Mouse (Mus musculus) layer of hippocampus, postnatal 14 days (tissue): Measurements from ENCODE around the gene Zfp106. TPM values are rescaled to one million over a fixed set of nuclear protein-coding genes. Genes with fewer than 3 reads are reported as not detected.

Source experiments
- DNase-seq, 2 experiments: peaks; one replicate each; pipeline ENCODE4 v3.0.0; 2021 to 2022; ENCODE audit warnings: low spot score in 2 of 2, mixed read lengths in 1 of 2
- total RNA-seq, 2 experiments: library from RNA; stranded (reverse); gene quantifications; 2 replicates each; pipeline ENCODE4 v1.2.3; 2021

Zfp106 gene
- total RNA-seq, 2 experiments from 2014 or later, result 104 to 113 TPM

DNA sequence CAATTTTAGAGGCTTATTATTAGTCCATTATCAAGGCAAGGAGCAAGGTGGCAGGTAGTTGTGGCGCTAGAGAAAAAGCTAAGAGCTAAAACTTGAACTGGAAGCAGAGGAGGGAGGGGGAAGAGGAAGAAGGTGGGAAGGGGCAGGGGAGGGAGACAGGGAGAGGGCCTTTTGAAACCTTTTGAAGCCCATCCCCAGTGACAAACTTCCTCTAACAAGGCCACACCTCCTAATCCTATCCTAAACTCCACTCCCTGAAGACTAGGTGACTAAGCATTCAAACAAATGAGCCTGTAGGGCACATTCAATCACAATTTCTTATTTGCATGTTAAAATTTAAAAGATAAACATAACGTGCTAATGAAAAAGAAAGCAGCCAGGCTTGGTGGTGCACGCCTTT lies 4.8 kb downstream of the Zfp106 start:
- no peak for DNase-seq

DNA sequence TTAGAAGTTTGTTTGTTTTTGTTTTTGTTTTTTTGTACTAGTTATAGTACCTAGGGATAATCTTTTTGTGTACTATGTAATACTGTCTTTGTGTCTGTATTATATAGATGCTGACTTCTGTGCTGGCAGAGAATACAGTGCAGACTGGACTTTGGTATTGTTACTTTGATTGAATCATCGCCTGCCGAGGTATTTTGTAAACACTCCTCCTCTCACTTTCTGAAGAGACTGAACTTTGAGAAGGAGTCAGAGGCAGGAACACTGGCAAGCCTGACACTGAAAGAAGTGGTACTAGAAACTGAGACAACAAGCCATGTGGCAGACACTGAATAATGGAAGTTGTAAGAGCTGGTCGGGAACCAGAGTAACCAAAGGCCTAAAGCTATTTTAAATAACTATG lies 6.8 kb downstream of the Zfp106 start:
- DNase-seq, result no peak

DNA sequence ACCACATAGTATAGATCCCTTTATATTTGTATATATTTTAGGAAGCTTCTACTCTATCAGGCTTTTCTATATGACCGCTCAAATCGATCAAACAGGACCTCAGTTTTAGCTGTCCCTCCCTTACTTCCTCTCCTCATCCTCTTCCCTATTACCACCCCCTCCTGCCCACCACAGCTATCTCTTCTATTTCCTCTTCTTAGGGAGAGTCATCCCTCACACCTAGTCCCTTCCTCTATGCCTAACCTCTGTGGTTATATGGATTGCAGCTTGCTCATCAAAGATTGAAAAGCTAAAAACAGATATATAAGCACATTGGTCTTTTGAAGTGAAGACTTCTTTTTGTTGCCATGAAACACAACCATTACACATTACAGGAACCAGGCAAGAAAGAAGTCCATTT lies 18.9 kb downstream of the Zfp106 start:
- no peak for DNase-seq

DNA sequence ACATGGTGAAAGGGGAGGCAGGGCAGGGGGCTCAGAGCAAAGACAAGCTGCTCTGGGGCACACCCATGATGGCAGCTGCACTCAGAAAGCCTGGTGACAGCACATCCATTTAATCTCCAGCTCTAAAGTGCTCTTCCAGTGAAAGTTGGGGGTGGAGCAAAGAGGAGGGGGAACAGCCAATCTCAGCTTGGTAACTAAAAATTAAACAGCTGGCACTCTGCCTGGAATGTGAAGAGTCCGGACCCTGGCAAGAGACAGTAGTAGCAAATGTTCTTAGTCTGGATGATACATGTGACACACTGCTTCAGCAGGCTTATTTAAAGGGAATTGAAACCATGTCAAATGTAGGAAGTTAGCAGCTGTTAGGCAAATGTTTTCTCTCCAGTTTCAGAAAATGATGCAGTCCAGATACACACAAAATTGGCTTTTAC lies 23.9 kb downstream of the Zfp106 start:
- DNase-seq, result peak; percentile 62 to 94

DNA sequence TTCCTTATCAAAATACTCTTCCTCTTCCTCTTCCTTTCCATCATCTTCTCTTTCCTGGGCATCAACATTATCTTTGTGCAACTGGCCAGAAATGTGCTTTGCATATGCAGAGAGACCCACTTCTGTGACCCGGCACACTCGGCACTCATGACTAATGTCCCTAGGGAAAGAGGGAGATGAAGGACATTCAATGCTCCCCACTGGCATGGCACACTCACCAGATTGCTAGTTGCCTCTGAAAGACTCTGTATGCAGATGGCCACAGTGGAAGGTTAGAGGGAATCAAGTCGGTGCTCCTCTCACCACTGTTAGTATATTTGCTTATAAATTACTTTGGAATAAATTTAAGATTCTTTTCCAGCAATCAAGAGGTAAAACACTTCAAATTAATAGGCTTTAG lies 24.3 kb downstream of the Zfp106 start:
- DNase-seq, result no peak

DNA sequence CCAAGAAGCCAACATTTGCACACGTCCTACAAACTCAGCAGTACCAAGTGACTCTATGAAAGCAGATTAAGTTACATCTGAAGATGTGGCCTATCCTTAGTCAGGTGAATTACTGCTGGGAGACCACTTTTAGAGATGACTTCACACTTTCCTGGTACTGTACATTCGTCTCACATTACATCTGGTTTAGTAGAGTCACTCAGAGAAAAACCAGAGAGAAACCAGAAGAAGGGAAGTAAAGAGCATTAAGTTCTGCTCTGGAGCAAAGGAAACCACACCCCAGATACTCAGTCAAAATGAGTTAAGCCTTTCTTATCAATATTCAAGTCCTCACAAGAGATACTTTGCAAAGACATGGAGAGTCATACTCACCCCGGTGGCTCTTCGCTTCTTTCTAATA lies 32.4 kb downstream of the Zfp106 start:
- DNase-seq, result no peak

DNA sequence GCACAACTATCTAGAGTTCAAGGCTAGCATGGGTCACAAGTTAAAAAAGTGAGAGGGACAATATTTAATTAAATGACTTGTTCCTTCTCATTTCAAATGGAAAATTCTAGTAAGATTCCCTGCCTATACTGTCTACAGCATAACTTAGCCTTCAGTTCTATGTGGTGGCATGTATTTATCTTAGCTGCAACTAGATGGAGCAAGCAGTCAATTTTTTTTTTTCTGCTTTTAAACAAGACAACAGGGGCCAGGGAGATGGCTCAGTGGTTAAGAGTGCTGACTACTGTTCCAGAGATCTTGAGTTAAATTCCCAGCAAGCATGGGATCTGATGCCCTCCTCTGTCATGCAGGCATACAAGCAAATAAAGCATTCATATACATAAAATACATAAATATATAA lies 34.1 kb downstream of the Zfp106 start:
- DNase-seq, result no peak

DNA sequence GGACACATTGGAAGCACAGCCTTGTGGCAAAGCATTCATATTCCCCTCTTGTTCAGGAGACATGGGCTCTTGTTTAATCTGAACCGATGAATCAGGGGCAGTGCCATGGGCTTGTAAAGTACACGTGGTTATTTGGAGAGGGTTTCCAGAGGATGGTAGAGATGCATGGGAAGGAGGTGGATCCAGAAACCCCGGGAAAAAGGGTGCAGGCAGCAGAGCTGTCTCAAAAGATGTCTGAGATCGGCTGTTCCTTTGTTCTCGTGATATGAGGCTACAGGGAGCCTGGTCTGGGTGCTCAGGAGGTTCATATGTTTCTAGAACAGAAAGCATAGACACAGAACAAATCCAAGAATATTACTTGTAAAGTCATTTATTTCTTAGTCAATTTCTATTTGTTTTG lies 36.9 kb downstream of the Zfp106 start:
- no peak for DNase-seq

DNA sequence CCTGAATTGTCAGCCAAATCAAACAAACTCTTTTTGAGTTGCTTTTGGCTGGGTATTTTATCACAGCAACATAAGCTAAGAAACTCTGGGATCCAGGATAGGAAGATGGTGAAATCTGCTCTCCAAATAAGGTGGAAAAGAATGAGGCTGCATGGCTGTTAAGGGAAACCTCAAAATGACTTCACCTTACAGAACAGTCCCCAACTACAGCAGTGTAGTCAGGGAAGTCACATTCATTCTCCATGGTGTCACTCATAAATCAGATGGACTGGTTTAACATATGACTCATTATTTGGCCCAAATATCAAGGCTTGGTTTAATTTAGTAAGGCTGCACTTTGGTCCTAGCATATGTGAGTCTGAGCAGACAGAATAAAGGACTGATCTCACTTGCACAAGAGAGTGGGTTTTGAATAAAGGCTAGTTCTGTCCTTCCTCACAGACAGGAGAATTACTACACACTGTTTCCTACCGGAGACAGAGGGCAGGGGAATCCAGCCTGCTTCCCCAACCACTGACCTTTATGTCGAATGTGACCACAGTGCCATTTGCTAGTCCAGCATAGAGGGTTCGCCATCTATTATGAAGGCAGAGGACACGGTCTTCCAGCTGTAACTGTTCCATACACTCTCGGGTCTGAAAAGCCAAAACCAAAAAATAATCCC lies 45.0 kb downstream of the Zfp106 start:
- no peak for DNase-seq

DNA sequence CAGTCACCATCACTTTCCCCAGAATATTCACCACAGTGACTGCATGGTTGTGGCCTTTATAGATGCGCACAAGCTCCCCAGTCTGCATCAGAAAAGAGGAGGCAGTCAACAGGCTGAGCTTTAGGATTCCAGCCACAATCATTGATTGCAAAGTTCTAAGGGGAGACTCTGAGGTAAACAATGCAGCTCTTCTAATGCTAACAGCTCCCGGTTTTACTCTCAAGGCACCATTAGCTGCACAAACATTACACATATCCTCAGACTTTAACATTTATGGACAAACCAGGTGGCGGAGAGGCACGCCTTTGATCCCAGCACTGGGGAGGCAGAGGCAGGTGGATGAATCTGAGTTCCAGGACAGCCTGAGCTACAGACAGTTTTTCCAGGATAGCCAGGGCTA lies 49.5 kb downstream of the Zfp106 start:
- no peak for DNase-seq

DNA sequence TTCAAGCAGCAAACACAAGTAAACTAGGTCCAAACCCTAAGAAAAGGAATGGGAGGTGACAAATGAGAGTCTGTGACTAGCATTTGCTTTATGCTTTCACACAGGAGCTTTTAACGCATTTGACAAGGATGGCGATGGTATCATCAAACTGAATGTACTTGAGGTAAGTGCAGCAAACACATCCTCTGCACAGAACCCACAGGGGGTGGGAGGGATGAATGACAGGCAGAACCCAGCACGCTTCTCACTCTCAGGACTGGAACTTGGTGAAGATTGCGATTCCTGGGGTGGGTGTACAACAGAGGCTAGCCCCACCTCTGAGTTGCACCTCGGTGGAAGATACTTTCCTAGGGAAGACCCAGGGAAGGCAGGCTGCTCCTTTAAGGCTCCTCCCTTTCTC lies 59.7 kb downstream of the Zfp106 start:
- DNase-seq, result no peak

DNA sequence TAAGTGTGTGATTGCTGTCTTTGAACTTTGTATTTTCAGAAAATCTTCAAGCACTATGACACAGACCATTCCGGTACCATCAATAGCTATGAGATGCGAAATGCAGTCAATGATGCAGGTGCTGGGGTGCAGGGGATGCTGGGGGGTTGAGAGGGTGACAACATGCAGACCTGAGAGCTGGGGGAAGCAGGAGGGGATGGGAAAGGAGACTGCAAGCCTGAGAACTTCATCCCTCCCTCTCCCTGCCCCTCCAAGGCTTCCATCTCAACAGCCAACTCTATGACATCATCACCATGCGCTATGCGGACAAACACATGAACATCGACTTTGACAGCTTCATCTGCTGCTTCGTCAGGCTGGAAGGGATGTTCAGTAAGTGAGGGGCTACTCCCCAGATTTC lies 60.5 kb downstream of the Zfp106 start:
- no peak for DNase-seq

DNA sequence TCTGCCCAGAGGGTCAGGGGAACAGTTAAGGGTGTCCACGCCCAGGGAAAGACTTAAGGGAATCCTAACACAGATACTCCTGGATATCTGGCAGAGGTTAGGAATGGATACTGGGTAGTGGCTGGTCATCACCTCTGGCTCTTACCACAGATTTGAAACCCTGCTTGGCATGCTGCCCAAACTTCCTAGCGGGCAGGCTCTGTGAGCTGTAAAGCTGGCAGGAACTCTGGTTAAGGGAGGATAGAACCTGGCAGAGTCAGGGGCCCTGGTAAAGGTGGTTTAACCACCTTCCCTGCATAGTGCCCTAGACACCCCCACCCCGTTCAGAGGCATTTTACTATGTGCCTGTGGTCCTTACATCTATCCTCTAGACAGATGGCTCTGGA lies 61.0 kb downstream of the Zfp106 start:
- DNase-seq, result no peak

DNA sequence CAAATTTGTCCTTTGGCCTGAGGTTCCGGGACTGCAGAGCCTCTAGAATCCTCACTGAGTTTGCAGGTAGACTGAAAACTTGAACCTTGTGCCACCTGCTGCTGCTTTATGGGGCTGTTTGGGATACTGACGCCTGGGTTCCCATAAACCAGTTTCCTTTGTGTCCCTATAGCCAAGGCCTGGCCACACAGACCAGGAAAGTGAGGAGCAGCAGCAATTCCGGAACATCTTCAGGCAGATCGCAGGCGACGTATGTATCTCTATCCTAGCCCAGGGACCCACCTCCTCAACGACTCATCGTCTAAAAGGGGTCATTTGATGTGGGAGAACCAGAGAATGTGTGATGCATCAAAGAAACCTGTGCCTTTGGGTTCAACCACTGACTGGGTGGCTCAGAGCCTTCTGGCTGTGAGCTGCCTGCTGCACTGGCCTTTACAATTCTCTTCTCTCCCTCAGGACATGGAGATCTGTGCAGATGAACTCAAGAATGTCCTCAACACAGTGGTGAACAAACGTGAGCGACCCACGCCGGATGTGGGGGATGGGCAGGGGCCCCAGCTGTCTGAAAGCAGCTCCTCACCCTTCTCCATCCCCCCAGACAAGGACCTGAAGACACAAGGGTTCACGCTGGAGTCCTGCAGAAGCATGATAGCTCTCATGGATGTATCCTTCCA lies 61.6 kb downstream of the Zfp106 start:
- DNase-seq, result no peak

DNA sequence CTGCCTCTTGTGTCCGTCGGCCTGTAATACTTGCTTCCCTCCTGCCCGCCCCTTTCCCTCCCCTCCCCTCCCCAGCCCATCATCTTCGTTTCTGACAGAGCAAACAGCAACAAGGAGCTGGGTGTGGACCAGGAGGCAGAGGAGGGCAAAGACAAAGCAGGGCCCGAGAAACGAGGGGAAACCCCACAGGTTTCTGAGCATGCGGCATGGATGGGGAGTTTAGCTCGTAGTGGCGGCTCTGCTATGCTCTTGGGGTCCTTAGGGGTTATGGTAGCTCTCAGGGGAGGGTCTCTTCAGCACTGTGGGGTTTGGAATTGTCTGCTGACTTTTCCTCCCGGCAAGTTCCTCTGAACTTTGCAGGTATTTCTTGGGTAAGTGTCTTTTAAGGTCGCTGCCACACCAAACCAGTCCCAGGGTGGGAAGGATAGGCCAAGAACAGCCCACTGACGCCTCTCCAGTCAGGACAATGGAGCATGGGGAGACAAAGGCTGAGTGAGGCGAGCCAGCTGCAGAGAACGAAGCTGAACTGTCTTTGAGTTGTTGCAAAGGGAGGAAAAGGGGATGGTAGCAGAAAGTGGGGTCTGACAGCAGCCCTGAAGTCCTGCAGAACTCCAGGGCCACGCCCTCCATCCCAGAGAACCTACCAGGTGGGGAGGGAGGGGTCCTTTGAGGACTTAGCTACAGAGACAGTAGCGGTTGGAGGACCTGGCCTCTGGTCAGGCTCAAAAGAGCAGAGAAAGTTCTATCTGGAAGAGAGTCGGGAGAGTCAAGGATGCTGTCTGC lies 62.3 kb downstream of the Zfp106 start:
- no peak for DNase-seq

DNA sequence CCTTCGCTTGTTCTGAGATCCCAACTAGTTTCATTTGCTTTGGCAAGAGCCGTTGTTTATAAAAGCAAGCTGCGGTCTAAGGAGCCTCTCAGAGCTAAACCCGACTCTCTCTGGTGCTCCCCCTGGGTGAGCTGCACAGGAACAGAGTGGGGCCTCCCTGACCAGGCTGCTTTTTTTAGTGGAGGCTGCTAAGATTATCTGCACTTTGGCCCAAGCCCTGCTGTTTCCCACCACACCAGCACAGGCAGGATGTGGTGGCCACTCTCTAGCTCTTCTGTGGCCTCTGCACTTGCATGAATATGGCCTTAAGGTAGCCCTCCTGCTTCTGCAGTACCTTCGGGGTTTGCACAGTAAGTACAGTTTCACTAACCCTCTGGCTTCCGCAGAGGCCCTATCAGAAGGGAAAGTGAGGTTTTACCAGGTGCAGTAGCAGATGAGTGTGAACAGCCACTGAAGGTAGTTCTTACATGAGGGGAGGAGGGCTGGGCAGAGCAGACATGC lies 63.6 kb downstream of the Zfp106 start:
- DNase-seq, result no peak

DNA sequence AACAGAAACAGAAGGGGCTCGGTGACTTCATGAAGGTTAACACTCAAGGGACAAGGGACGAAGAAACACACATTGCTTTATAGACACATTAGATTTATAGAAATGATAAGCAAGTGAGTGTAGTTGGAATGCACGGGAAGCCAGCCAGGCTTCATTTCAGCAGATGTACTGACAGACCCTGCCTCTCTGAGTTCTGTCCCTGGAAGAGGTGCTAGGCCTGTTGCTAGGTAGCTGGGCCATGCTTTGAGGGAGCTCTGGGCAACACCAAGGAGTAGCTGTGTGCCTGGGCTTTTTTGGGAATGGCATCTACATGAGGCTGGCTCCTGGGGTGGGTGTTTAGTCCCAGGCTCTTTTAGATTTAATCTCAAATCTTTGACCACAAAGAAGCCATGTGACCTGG lies 67.1 kb downstream of the Zfp106 start:
- DNase-seq, result peak; percentile 55 to 82

DNA sequence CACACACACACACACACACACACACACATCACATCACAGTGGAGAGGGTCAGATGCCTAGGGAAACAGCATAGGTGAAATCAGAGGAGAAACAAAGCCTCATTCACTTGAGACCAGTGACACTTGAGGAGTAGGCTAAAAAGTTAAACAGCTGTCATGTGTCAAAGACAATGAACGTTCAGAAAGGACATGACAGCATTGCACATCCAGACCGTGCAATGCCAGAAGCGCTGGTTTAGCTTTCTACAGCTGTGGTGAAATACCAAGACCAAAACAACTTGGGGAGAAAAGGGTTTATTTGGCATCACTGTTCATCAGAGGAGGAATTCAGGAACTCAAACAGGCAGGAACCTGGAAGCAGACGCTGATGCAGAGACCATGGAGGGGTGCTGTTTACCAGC lies 70.4 kb downstream of the Zfp106 start:
- no peak for DNase-seq

DNA sequence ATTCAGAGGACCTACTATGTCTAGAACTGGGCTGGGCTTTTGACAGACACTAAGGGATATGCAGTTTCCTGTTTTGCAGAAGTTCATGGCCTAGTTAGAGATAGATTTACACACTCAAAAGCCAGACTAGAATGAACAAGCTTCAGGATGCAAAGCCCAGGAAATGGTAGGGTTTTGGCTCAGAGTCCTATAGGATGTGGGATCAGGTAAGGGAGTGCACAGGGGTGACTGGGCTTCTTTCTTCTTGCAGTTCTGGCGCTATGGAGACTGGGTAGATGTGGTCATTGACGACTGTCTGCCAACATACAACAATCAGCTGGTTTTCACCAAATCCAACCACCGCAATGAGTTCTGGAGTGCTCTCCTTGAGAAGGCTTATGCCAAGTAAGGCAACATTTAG lies 79.4 kb downstream of the Zfp106 start:
- DNase-seq, result no peak

DNA sequence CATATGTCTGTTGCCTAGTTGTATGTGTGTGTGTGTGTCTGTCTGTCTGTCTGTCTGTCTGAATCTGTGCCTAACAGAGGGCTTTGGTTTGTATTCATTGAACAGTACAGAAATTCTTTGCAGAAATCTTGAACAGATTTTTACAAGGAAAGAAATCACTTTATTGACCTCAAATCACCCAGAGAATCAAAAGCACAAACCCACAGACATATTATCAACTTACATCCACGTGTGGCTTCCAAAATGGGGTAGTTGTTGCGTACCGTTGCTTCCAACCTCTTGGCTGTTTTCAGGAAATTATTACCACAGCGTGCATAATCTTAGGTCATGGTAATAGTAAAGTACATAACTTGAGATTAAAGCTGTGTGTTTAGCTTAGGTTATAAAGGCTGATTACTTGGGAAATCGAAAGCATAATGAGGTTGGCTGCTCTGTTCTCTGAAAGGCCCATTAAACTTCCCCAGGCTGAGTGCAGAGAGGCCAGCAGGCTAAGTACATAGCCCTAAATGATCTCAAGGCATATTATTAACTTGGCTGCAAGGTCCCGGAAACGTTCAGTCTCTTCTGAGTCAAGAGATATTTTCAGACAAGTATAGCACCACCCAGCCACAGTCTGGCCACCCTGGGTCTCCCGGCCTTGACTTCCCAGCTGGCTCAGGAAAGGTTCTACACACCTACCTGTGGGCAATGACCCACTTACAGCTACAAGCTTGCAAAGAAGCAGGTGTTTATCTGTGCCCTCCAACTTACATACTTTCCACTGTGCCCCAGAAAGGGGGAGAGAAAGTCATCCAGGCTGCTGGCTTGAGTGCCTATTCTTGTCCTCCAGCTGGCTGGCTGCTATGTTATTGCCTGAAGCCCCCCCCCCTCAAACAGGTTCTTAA lies 80.9 kb downstream of the Zfp106 start:
- DNase-seq, result no peak

DNA sequence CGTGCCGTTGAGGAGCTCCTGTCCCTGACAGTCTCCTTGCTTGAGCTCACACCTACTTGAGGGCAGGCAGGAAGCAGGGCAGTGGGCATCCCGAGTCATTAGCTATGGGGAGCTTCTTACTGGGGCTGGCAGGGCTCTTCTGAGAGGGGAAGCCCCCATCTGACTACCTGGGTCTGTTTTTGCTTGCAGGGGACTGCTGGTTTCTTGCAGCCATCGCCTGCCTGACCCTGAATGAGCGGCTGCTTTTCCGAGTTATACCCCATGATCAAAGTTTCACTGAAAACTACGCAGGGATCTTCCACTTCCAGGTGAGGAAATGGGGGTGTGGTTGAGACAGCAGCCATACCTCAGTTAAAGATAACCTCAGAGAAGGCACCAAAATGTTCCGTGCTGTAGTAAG lies 81.7 kb downstream of the Zfp106 start:
- no peak for DNase-seq
